Mouse (Mus musculus): ENCODE data around the gene Hoxd10. TPM values are rescaled to one million over a fixed set of nuclear protein-coding genes. Genes with fewer than 3 reads are reported as not detected.

Hoxd10 gene
- total and polyA plus RNA-seq, 3 experiments, result not detected

DNA sequence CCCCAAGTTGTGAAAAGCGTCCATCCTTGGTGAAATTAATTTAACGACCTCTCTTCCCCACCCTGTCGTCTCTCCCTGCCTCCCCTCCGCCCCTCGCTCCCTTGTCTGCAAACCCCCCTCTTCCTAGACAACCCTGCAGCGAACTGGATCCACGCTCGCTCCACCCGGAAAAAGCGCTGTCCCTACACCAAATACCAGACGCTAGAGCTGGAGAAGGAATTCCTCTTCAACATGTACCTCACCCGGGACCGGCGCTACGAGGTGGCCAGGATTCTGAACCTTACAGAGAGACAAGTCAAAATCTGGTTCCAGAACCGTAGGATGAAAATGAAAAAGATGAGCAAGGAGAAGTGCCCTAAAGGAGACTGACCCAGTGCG lies 7.3 kb downstream of the Hoxd10 start:
- H3K27me3 ChIP-seq (replicated peaks), result no peaks in the 10 kb centered on the region
- no peak for DNase-seq (ENCODE audit: extremely low read depth)
- no peak overlapping the region for H3K9ac ChIP-seq (ENCODE audit: insufficient read depth, low read depth)

DNA sequence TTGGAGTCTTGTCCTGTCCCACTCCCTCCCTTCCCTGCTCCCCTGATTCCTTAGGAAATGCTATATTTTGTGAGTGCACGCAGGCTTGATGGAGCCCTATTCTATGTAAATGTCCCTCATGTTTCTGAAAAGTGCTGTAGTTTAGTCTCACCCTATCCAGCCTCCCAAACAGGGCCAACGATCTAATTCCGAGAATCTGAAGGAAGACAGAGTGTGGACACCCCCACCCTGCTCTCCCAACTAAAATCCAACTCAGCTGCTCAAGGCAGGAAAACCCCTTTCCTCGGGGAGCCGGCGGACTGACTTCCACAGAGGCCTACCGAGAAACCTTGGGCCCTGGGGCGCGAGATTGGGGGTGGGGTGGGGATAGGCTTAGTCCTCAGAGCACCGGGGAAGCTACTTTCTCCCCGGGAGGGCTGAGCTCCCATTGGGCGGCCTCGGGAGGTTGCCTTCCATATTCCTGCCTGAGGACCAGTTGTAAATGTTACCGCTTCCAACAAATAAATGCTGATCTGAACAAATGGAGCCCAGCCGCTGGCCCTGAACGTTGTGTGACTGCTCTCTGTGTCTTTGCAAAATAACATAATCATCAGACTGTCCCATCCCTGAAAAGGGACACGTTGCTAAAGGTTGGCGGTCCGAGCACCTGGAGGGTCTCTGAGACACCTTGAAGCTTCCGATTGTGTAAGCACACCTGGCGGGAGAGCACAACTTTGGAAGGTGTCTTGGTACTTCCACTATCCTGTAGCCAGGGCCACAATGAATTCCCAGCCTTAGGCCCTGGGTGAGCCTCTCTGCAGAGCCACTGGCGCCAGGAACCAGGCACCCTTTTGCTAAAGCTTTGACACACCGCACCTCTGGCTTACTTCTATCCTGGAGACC lies 8.2 kb downstream of the Hoxd10 start:
- Histone ChIP-seq H3K27ac (ENCODE audit: insufficient read depth, low read depth) (no peak overlapping the region), H3K79me2 (replicated peaks; ENCODE audit: control insufficient read depth, extremely low read depth, insufficient read depth, poor library complexity, severe bottlenecking) (no peaks in the 10 kb centered on the region), H3K9ac (ENCODE audit: insufficient read depth, low read depth) (no peak overlapping the region), H3K4me3 (replicated peaks in 1 of 3; ENCODE audit: low read depth in 2 of 3, low read length in 2 of 3, poor library complexity in 1 of 3) (no peak overlapping the region), H3K4me2 (ENCODE audit: insufficient read depth, low read depth, poor library complexity, severe bottlenecking) (no peak overlapping the region), H3K36me3 (replicated peaks in 1 of 2; ENCODE audit: control insufficient read depth in 1 of 2, insufficient read depth in 1 of 2, low read length in 1 of 2) (no peaks in the 10 kb centered on the region), H3K9me3 (replicated peaks; ENCODE audit: low read length) (peaks cover 11% of the 10 kb centered on the region), H3K4me1 (ENCODE audit: control insufficient read depth in 1 of 2, insufficient read depth in 2 of 2) (no peaks in the 10 kb centered on the region), H3K27me3 (replicated peaks) (no peaks in the 10 kb centered on the region)
- no peak for TF ChIP-seq MAFK (IDR thresholded peaks at IDR 0.05; ENCODE audit: insufficient replicate concordance, low read length)
- no peak for TF ChIP-seq E2F4 (IDR thresholded peaks at IDR 0.05; ENCODE audit: insufficient replicate concordance, low read depth, low read length)
- no peak for TF ChIP-seq MAX (IDR thresholded peaks at IDR 0.05; ENCODE audit: low read length)
- TF ChIP-seq BHLHE40 (IDR thresholded peaks at IDR 0.05; ENCODE audit: low read depth, low read length), result no peak
- no peak for DNase-seq (ENCODE audit: extremely low read depth)
- in situ Hi-C loops (cut with MboI; ENCODE audit: low pct_ligation_motif_present, low pct_unique_long_range_greater_than_20kb, low sequenced_read_pairs), result loop anchor here (10.0 to 25.0 kb wide), 3 partner anchors 445 to 887 kb away; no protein-coding TSS in a partner anchor
- dilution Hi-C loops (cut with MboI; ENCODE audit: extremely low pct_ligation_motif_present, extremely low pct_unique_long_range_greater_than_20kb, low sequenced_read_pairs), result no loop called here

More for the DNA sequence above, 7.3 kb downstream of the Hoxd10 start:
- no peaks in the 10 kb centered on the region for H3K79me2 ChIP-seq (replicated peaks; ENCODE audit: control insufficient read depth, extremely low read depth, insufficient read depth, poor library complexity, severe bottlenecking)
- in situ Hi-C loops (cut with MboI; ENCODE audit: low pct_ligation_motif_present, low pct_unique_long_range_greater_than_20kb, low sequenced_read_pairs), result loop anchor here (10.0 to 25.0 kb wide), 2 partner anchors 446 to 613 kb away; no protein-coding TSS in a partner anchor
- H3K36me3 ChIP-seq (replicated peaks in 1 of 2; ENCODE audit: control insufficient read depth in 1 of 2, insufficient read depth in 1 of 2, low read length in 1 of 2), result no peaks in the 10 kb centered on the region
- no peak overlapping the region for H3K27ac ChIP-seq (ENCODE audit: insufficient read depth, low read depth)
- TF ChIP-seq ZKSCAN1 (IDR thresholded peaks at IDR 0.05; ENCODE audit: borderline replicate concordance, low read depth, low read length) (no peak), SIN3A (IDR thresholded peaks at IDR 0.05; ENCODE audit: low read length) (no peak), EP300 (IDR thresholded peaks at IDR 0.05; ENCODE audit: low read length) (no peak), JUND (conservative IDR thresholded peaks at IDR 0.05; ENCODE audit: low read depth, low read length) (no peak), ZC3H11A (IDR thresholded peaks at IDR 0.05; ENCODE audit: low read depth, low read length) (no peak), BHLHE40 (IDR thresholded peaks at IDR 0.05; ENCODE audit: low read depth, low read length) (no peak), TBP (conservative IDR thresholded peaks at IDR 0.05; ENCODE audit: low read depth, low read length) (no peak), PAX5 (IDR thresholded peaks at IDR 0.05; ENCODE audit: low read length) (no peak), SMC3 (IDR thresholded peaks at IDR 0.05; ENCODE audit: low read depth, low read length) (no peak), USF1 (IDR thresholded peaks at IDR 0.05; ENCODE audit: low read depth, low read length) (no peak), UBTF (IDR thresholded peaks at IDR 0.05; ENCODE audit: low read depth, low read length) (no peak), ZNF384 (IDR thresholded peaks at IDR 0.05; ENCODE audit: low read depth, low read length) (no peak), POLR2AphosphoS2 (IDR thresholded peaks at IDR 0.05; ENCODE audit: low read depth, low read length) (no peak), USF2 (conservative IDR thresholded peaks at IDR 0.05; ENCODE audit: low read depth, low read length) (no peak), CTCF (conservative IDR thresholded peaks at IDR 0.05 in 1 of 2, IDR thresholded peaks at IDR 0.05 in 1 of 2; ENCODE audit: low read depth in 2 of 2, low read length in 2 of 2) (no peak), CHD2 (IDR thresholded peaks at IDR 0.05; ENCODE audit: low read length) (no peak), MAX (IDR thresholded peaks at IDR 0.05; ENCODE audit: low read length) (no peak)
- dilution Hi-C loops (cut with MboI; ENCODE audit: extremely low pct_ligation_motif_present, extremely low pct_unique_long_range_greater_than_20kb, low sequenced_read_pairs), result no loop called here
- H3K4me3 ChIP-seq (replicated peaks in 1 of 3; ENCODE audit: low read depth in 2 of 3, low read length in 2 of 3, poor library complexity in 1 of 3), result no peak overlapping the region
- H3K4me1 ChIP-seq (ENCODE audit: control insufficient read depth in 1 of 2, insufficient read depth in 2 of 2), result no peaks in the 10 kb centered on the region
- H3K4me2 ChIP-seq (ENCODE audit: insufficient read depth, low read depth, poor library complexity, severe bottlenecking), result no peak overlapping the region
- H3K9me3 ChIP-seq (replicated peaks; ENCODE audit: low read length), result peaks cover 11% of the 10 kb centered on the region
